ENCODE assay signal across 22 mouse cellular contexts in genomic region chr12:103963288-103963687, GRCm38 (mm10). TPM values are rescaled to one million over a fixed set of nuclear protein-coding genes. Genes with fewer than 3 reads are reported as not detected.
DNase-seq lines count a peak whose midpoint lies in the region; ATAC-seq lines count a peak whose summit lies in the region.
"Had no signal": no experiment of that assay in that cellular context is flagged by ENCODE, and none has a peak within 500 bp of the region (broad histone marks: within the 10 kb centered on the region; RNA-seq: fewer than 3 reads in every experiment).

No protein-coding gene starts in this region.

- H3K4me2 ChIP-seq in kidney, embryonic 14.5 days (replicated peaks; ENCODE audit: low read depth, low read length): no peak overlapping the region
- H3K4me2 ChIP-seq in liver, embryonic 16.5 days (ENCODE audit: low read depth, low read length): no peak overlapping the region
- H3K4me2 ChIP-seq: forebrain, embryonic 15.5 days; hindbrain, embryonic 15.5 days had no signal

- peak; percentile 53; the same call in 1 of the 2 replicates for ATAC-seq in kidney, embryonic 14.5 days (ENCODE audit: low FRiP score, low TSS enrichment)
- peak; percentile 84 for ATAC-seq in liver, embryonic 16.5 days (ENCODE audit: low read depth)
- ATAC-seq: forebrain, embryonic 15.5 days had no signal

- H3K27ac ChIP-seq in kidney, embryonic 14.5 days (ENCODE audit: low read depth, low read length): 0 out of 2 replicates have a peak overlapping the region, but pooled peaks have one; percentile 17
- H3K27ac ChIP-seq in liver, embryonic 16.5 days (ENCODE audit: low read length): no peak overlapping the region
- H3K27ac ChIP-seq: forebrain, embryonic 15.5 days; gastrocnemius, adult 2 months; hindbrain, embryonic 15.5 days; limb, embryonic 10.5 days; stomach, postnatal 0 days had no signal

- no peaks in the 10 kb centered on the region for H3K9me3 ChIP-seq in kidney, embryonic 14.5 days (ENCODE audit: control insufficient read depth, low read length)
- H3K9me3 ChIP-seq in liver, embryonic 16.5 days (replicated peaks; ENCODE audit: control insufficient read depth, low read length): no peaks in the 10 kb centered on the region; the same call in 1 of the 2 replicates
- H3K9me3 ChIP-seq: forebrain, embryonic 15.5 days; hindbrain, embryonic 15.5 days; limb, embryonic 10.5 days had no signal

- no peak overlapping the region for H3K9ac ChIP-seq in kidney, embryonic 14.5 days (ENCODE audit: low read depth, low read length)
- no peak overlapping the region for H3K9ac ChIP-seq in liver, embryonic 16.5 days (ENCODE audit: low read depth, low read length)
- H3K9ac ChIP-seq: forebrain, embryonic 15.5 days; hindbrain, embryonic 15.5 days had no signal

- no peaks in the 10 kb centered on the region for H3K36me3 ChIP-seq in kidney, embryonic 14.5 days (ENCODE audit: control insufficient read depth, insufficient read depth, low read length)
- H3K36me3 ChIP-seq in liver, embryonic 16.5 days (ENCODE audit: control insufficient read depth, insufficient read depth): no peaks in the 10 kb centered on the region
- H3K36me3 ChIP-seq: forebrain, embryonic 15.5 days; hindbrain, embryonic 15.5 days; limb, embryonic 10.5 days had no signal

- H3K4me1 ChIP-seq in kidney, embryonic 14.5 days (ENCODE audit: control insufficient read depth, insufficient read depth, low read length): no peaks in the 10 kb centered on the region
- no peaks in the 10 kb centered on the region; the same call in 1 of the 2 replicates for H3K4me1 ChIP-seq in liver, embryonic 16.5 days (ENCODE audit: control insufficient read depth, low read depth, low read length)
- H3K4me1 ChIP-seq: forebrain, embryonic 15.5 days; hindbrain, embryonic 15.5 days; limb, embryonic 10.5 days; megakaryocyte, embryonic 14.5 days had no signal

- WGBS in kidney, embryonic 14.5 days: 55% methylated on average over 4 of the region's 4 CpGs
- 48% methylated on average over 4 of the region's 4 CpGs for WGBS in liver, embryonic 16.5 days (ENCODE audit: insufficient replicate concordance)

- H3K4me3 ChIP-seq in kidney, embryonic 14.5 days (ENCODE audit: low read length): no peak overlapping the region
- no peak overlapping the region for H3K4me3 ChIP-seq in liver, embryonic 16.5 days (ENCODE audit: low read depth, low read length)
- H3K4me3 ChIP-seq: forebrain, embryonic 15.5 days; gastrocnemius, adult 2 months; hindbrain, embryonic 15.5 days; limb, embryonic 10.5 days; megakaryocyte, embryonic 14.5 days had no signal

- no peaks in the 10 kb centered on the region for H3K27me3 ChIP-seq in kidney, embryonic 14.5 days (ENCODE audit: control insufficient read depth, insufficient read depth, low read length)
- no peaks in the 10 kb centered on the region for H3K27me3 ChIP-seq in liver, embryonic 16.5 days (ENCODE audit: control insufficient read depth, insufficient read depth, low read depth, low read length)
- H3K27me3 ChIP-seq: forebrain, embryonic 15.5 days; hindbrain, embryonic 15.5 days; megakaryocyte, embryonic 14.5 days had no signal

- peak; percentile 17 to 87 for DNase-seq in adrenal gland, adult (ENCODE audit: inconsistent age in 2 of 2, low spot score in 1 of 2)
- no peak for DNase-seq in adrenal gland, postnatal 4 days (ENCODE audit: low spot score in 2 of 2)
- DNase-seq in ovary, adult 18-20 months (ENCODE audit: low spot score): peak; percentile 52
- DNase-seq in ovary, postnatal 14 days (ENCODE audit: low spot score): no peak
- DNase-seq in right cerebral cortex, postnatal 36 days (ENCODE audit: low spot score in 2 of 2): no peak
- DNase-seq in spleen, postnatal 4 days (ENCODE audit: low spot score in 2 of 2): no peak
- DNase-seq: cerebellum, postnatal 14 days; gastrocnemius, adult 2 months; right cerebral cortex, adult 18-20 months had no signal

RNA-seq across cellular contexts. Expression of gene Serpina1e, which starts 4.5 kb away (rescaled TPM):
- total RNA-seq in adrenal gland, postnatal 4 days (2021): 100 to 1,000 TPM in 1 of 2 experiments, 1 to 10 TPM in 1; 8.3 to 423 TPM
- 0.19 and 0.26 TPM in 2 replicates for polyA plus RNA-seq in kidney, embryonic 14.5 days (2014; fragmentation: Nextera tagmentation; extraction: Ambion mirVana)
- 582 and 639 TPM in 2 replicates for polyA plus RNA-seq in liver, embryonic 16.5 days (2015; fragmentation: Nextera tagmentation; extraction: Ambion mirVana)
- total RNA-seq: layer of hippocampus, postnatal 25 days had no signal
- polyA plus RNA-seq: forebrain, embryonic 15.5 days; limb, embryonic 10.5 days; neural tube, embryonic 14.5 days had no signal

RNA-seq across cellular contexts. Expression of gene Serpina11, which starts 26.5 kb away (rescaled TPM):
- 10 to 100 TPM in 1 of 2 experiments, under 1 TPM in 1; 0.53 to 23.8 TPM for total RNA-seq in adrenal gland, postnatal 4 days (2021)
- not detected in 2 replicates for polyA plus RNA-seq in kidney, embryonic 14.5 days (2014; fragmentation: Nextera tagmentation; extraction: Ambion mirVana)
- 23.6 and 23.7 TPM in 2 replicates for polyA plus RNA-seq in liver, embryonic 16.5 days (2015; fragmentation: Nextera tagmentation; extraction: Ambion mirVana)
- total RNA-seq: adrenal gland, adult 18-20 months; gastrocnemius, adult 2 months; heart, postnatal 25 days; layer of hippocampus, postnatal 25 days had no signal
- polyA plus RNA-seq: forebrain, embryonic 15.5 days; hindbrain, embryonic 15.5 days; limb, embryonic 10.5 days; lung, embryonic 16.5 days; neural tube, embryonic 14.5 days had no signal

RNA-seq across cellular contexts. Expression of gene Serpina9, which starts 50.3 kb away (rescaled TPM):
- total RNA-seq in adrenal gland, postnatal 4 days (2021): under 1 TPM in 1 of 2 experiments, not detected in 1; 0.17 TPM
- polyA plus RNA-seq in kidney, embryonic 14.5 days (2014; fragmentation: Nextera tagmentation; extraction: Ambion mirVana): not detected in 2 replicates
- polyA plus RNA-seq in liver, embryonic 16.5 days (2015; fragmentation: Nextera tagmentation; extraction: Ambion mirVana): not detected in 2 replicates
- total RNA-seq: adrenal gland, adult 18-20 months; gastrocnemius, adult 2 months had no signal
- polyA plus RNA-seq: forebrain, embryonic 15.5 days; limb, embryonic 10.5 days; neural tube, embryonic 14.5 days; spleen, adult 2 months had no signal

RNA-seq across cellular contexts. Expression of gene Serpina1c, which starts 58.6 kb away (rescaled TPM):
- total RNA-seq in adrenal gland, postnatal 4 days (2021): 100 to 1,000 TPM in 1 of 2 experiments, 1 to 10 TPM in 1; 9.0 to 275 TPM
- 0.51 TPM in 1 of 2 replicates, not detected in the other for polyA plus RNA-seq in kidney, embryonic 14.5 days (2014; fragmentation: Nextera tagmentation; extraction: Ambion mirVana)
- 574 and 660 TPM in 2 replicates for polyA plus RNA-seq in liver, embryonic 16.5 days (2015; fragmentation: Nextera tagmentation; extraction: Ambion mirVana)
- total RNA-seq: gastrocnemius, adult 2 months; heart, postnatal 25 days; layer of hippocampus, postnatal 25 days had no signal
- polyA plus RNA-seq: forebrain, embryonic 15.5 days; limb, embryonic 10.5 days had no signal

Comparison
In these comparisons a context has a peak if more than half of its experiments do, and no peak if none do; other contexts are left out.
1. DNase-seq: peak in adrenal gland, adult (2 of 2) and ovary, adult 18-20 months (single experiment); none in adrenal gland, postnatal 4 days (0 of 2), ovary, postnatal 14 days (single experiment), right cerebral cortex, postnatal 36 days (0 of 2) and spleen, postnatal 4 days (0 of 2).
2. RNA of gene Serpina1e, which starts 4.5 kb away (polyA plus RNA-seq): 582 to 639 TPM in liver, embryonic 16.5 days; 0.19 to 0.26 TPM in kidney, embryonic 14.5 days; every median in the first group is over 100 times any median in the second.
3. RNA of gene Serpina11, which starts 26.5 kb away (polyA plus RNA-seq): 23.6 to 23.7 TPM in liver, embryonic 16.5 days; not detected in kidney, embryonic 14.5 days; every median in the first group is over 10 times any median in the second.